In genomic region chr10:107271321-107272130, GRCm38 (mm10) we compare ENCODE assay signal across 8 mouse cellular contexts. TPM values are rescaled to one million over a fixed set of nuclear protein-coding genes. Genes with fewer than 3 reads are reported as not detected.
DNase-seq lines count a peak whose midpoint lies in the region; ATAC-seq lines count a peak whose summit lies in the region.

TSS of gene Lin7a (plus strand) at chr10:107271686.

- peak within 1 kb of the TSS; percentile 67 for H3K4me3 ChIP-seq in forebrain, embryonic 12.5 days (replicated peaks)
- H3K4me3 ChIP-seq in intestine, embryonic 16.5 days (ENCODE audit: low read length) = peak within 1 kb of the TSS; percentile 64
- H3K4me3 ChIP-seq in limb, embryonic 13.5 days = peak within 1 kb of the TSS; percentile 69

- ATAC-seq in forebrain, embryonic 12.5 days (ENCODE audit: low FRiP score) = peak; percentile 81
- ATAC-seq in intestine, embryonic 16.5 days = peak; percentile 72
- ATAC-seq in limb, embryonic 13.5 days (ENCODE audit: low FRiP score, low read depth) = peak; percentile 66

- H3K9ac ChIP-seq in forebrain, embryonic 12.5 days = peak within 1 kb of the TSS; percentile 70
- peak within 1 kb of the TSS; percentile 70 for H3K9ac ChIP-seq in intestine, embryonic 16.5 days (ENCODE audit: low read depth, low read length)
- H3K9ac ChIP-seq in limb, embryonic 13.5 days = peak within 1 kb of the TSS; percentile 73

- DNase-seq in adrenal gland, adult 18-20 months (ENCODE audit: low spot score in 2 of 2) = peak; percentile 13 to 19
- no peak for DNase-seq in adrenal gland, adult 8-10 months
- DNase-seq in R1 (ENCODE audit: low read depth, low spot score) = peak; percentile 31
- DNase-seq in retina, adult 2 months (ENCODE audit: low read depth, low spot score) = peak; percentile 8
- DNase-seq in B cell, adult 2 months = no peak

- H3K27me3 ChIP-seq in forebrain, embryonic 12.5 days = peaks cover 26% of the 10 kb centered on the region
- H3K27me3 ChIP-seq in intestine, embryonic 16.5 days (replicated peaks; ENCODE audit: control insufficient read depth, insufficient read depth, low read length) = peaks cover 2% of the 10 kb centered on the region; the same call in 1 of the 2 replicates
- H3K27me3 ChIP-seq in limb, embryonic 13.5 days = peaks cover 47% of the 10 kb centered on the region

- H3K4me2 ChIP-seq in forebrain, embryonic 12.5 days = peak within 1 kb of the TSS; percentile 96
- H3K4me2 ChIP-seq in intestine, embryonic 16.5 days (ENCODE audit: low read depth, low read length) = peak within 1 kb of the TSS; percentile 88
- peak within 1 kb of the TSS; percentile 99 for H3K4me2 ChIP-seq in limb, embryonic 13.5 days (replicated peaks)

- peaks cover 13% of the 10 kb centered on the region for H3K4me1 ChIP-seq in forebrain, embryonic 12.5 days
- H3K4me1 ChIP-seq in intestine, embryonic 16.5 days (ENCODE audit: control insufficient read depth, insufficient read depth, low read length) = peaks cover 4% of the 10 kb centered on the region; the same call in 1 of the 2 replicates
- H3K4me1 ChIP-seq in limb, embryonic 13.5 days = 0 out of 2 replicates have a peak, but pooled peaks cover 5% of the 10 kb centered on the region

- H3K9me3 ChIP-seq in forebrain, embryonic 12.5 days = no peaks in the 10 kb centered on the region
- H3K9me3 ChIP-seq in intestine, embryonic 16.5 days (ENCODE audit: control insufficient read depth, low read length) = no peaks in the 10 kb centered on the region
- H3K9me3 ChIP-seq in limb, embryonic 13.5 days = no peaks in the 10 kb centered on the region

- H3K36me3 ChIP-seq in forebrain, embryonic 12.5 days (replicated peaks) = no peaks in the 10 kb centered on the region
- no peaks in the 10 kb centered on the region for H3K36me3 ChIP-seq in intestine, embryonic 16.5 days (ENCODE audit: control insufficient read depth, insufficient read depth, low read length)
- H3K36me3 ChIP-seq in limb, embryonic 13.5 days = no peaks in the 10 kb centered on the region

- 2% methylated on average over 37 of the region's 38 CpGs for WGBS in forebrain, embryonic 12.5 days
- 3% methylated on average over 37 of the region's 38 CpGs for WGBS in intestine, embryonic 16.5 days
- WGBS in limb, embryonic 13.5 days = 1% methylated on average over 37 of the region's 38 CpGs

- 0 out of 2 replicates have a peak within 1 kb of the TSS, but pooled peaks have one; percentile 19 for H3K27ac ChIP-seq in forebrain, embryonic 12.5 days
- no peak within 1 kb of the TSS for H3K27ac ChIP-seq in intestine, embryonic 16.5 days (ENCODE audit: low read length)
- H3K27ac ChIP-seq in limb, embryonic 13.5 days = no peak within 1 kb of the TSS

RNA-seq across cellular contexts. Expression of gene Lin7a, which starts in this region (rescaled TPM):
- total RNA-seq in adrenal gland, adult 18-20 months (2021) = 1 to 10 TPM; 2.7 to 2.8 TPM
- 1 to 10 TPM; 3.9 to 5.9 (median 4.6) TPM for total RNA-seq in adrenal gland, adult 8-10 months (2022)
- polyA plus RNA-seq in forebrain, embryonic 12.5 days (2016; fragmentation: Nextera tagmentation; extraction: Ambion mirVana) = 7.1 and 7.5 TPM in 2 replicates
- 3.0 and 3.9 TPM in 2 replicates for polyA plus RNA-seq in intestine, embryonic 16.5 days (2015; fragmentation: Nextera tagmentation; extraction: Ambion mirVana)
- 4.9 and 6.7 TPM in 2 replicates for polyA plus RNA-seq in limb, embryonic 13.5 days (2015; fragmentation: Nextera tagmentation; extraction: Ambion mirVana)

Comparison
In these comparisons a context has a peak if more than half of its experiments do, and no peak if none do; other contexts are left out.
1. DNase-seq: peak in adrenal gland, adult 18-20 months (2 of 2), R1 (single experiment) and retina, adult 2 months (single experiment); none in adrenal gland, adult 8-10 months (single experiment) and B cell, adult 2 months (0 of 2).
2. Peak in every context shown above with its lines, with median percentiles within 50 percentile points of each other: ATAC-seq, H3K4me2 ChIP-seq, H3K4me3 ChIP-seq and H3K9ac ChIP-seq.